Mouse (Mus musculus) small intestine, adult 2 months (tissue): ENCODE results near the gene Klhl31. TPM values are rescaled to one million over a fixed set of nuclear protein-coding genes. Genes with fewer than 3 reads are reported as not detected.

ENCODE experiments used
- H3K27ac ChIP-seq: fragments of 200-500 bp; 2 replicates; pipeline ENCODE4 v1.5.1; 2012; ENCODE audit warnings: low read depth, low read length, control low read depth, inconsistent platforms; ENCODE audit not compliant: insufficient read depth
- H3K27me3 ChIP-seq: fragments of 200-500 bp; 2 replicates; pipeline ENCODE4 v1.6.1; 2012; ENCODE audit warnings: mild to moderate bottlenecking, moderate library complexity, low read length, inconsistent platforms; ENCODE audit not compliant: control insufficient read depth, insufficient read depth
- H3K36me3 ChIP-seq: fragments of 200-500 bp; 2 replicates; pipeline ENCODE4 v1.6.1; 2012; ENCODE audit warnings: mild to moderate bottlenecking, low read length, control low read depth, inconsistent platforms; ENCODE audit not compliant: control insufficient read depth, insufficient read depth
- H3K4me1 ChIP-seq: fragments of 200-500 bp; 2 replicates; pipeline ENCODE4 v1.6.1; 2012; ENCODE audit warnings: low read length, inconsistent platforms, mixed read lengths; ENCODE audit not compliant: control insufficient read depth, insufficient read depth, insufficient read length
- H3K4me3 ChIP-seq: fragments of 200-500 bp; 2 replicates; pipeline ENCODE4 v1.5.1; 2012; ENCODE audit warnings: low read depth, mild to moderate bottlenecking, control low read depth, inconsistent platforms, low read length, moderate library complexity
- CTCF ChIP-seq: fragments of 200-500 bp; IDR thresholded peaks from 2 replicates; pipeline ENCODE4 v1.5.1; 2012; ENCODE audit warnings: low read depth, mild to moderate bottlenecking, control low read depth, inconsistent platforms, low read length, moderate library complexity, mixed read lengths; ENCODE audit not compliant: insufficient replicate concordance, insufficient read length; ENCODE audit errors: extremely low read depth
- POLR2A ChIP-seq: fragments of 200-500 bp; IDR thresholded peaks from 2 replicates; pipeline ENCODE4 v1.6.1; 2012; ENCODE audit warnings: low read depth, mild to moderate bottlenecking, control low read depth, inconsistent platforms, low read length, moderate library complexity
- WGBS: fragments of 180-500 bp; shearing (Covaris S2); methylation state at CpG from one replicate; pipeline ENCODE4 v1.1.7; 2018; 5-methylcytosine and 5-hydroxymethylcytosine counted together
- polyA plus RNA-seq: library from polyadenylated mRNA; depleted of rRNA; stranded (reverse); fragments of >200 nt; gene quantifications from 2 replicates; pipeline ENCODE4 v1.2.3, GENCODE M21; 2012

Klhl31 gene
- polyA plus RNA-seq, 1 experiment, result 0.04 TPM

DNA sequence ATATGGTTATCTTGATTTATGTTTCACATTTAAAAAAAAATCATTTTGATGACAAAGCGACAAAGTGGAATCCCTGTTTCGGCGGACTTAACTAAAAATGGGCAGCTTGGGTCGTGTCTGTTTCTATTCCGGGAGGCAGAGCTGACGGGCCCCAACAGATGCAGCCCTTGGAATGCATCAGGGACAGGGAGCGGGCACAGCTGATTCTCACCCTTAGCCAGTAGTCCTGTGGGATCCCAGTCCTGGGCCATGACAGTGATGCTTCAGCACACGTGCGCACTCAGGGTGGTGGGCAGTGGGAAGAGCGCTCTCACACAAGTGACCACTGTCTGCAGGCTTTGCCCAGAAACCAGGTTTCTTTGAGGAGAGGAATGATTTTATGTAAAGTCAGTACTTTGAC is 1.1 kb downstream of the Klhl31 start:
- Histone ChIP-seq H3K4me3 (no peak overlapping the region), H3K36me3 (no peaks in the 10 kb centered on the region), H3K27ac (no peak overlapping the region), H3K4me1 (0 out of 2 replicates have a peak, but pooled peaks cover under 1% of the 10 kb centered on the region), H3K27me3 (no peaks in the 10 kb centered on the region)
- WGBS, result 83% methylated on average over 10 of the region's 10 CpGs
- TF ChIP-seq POLR2A (no peak), CTCF (no peak)

DNA sequence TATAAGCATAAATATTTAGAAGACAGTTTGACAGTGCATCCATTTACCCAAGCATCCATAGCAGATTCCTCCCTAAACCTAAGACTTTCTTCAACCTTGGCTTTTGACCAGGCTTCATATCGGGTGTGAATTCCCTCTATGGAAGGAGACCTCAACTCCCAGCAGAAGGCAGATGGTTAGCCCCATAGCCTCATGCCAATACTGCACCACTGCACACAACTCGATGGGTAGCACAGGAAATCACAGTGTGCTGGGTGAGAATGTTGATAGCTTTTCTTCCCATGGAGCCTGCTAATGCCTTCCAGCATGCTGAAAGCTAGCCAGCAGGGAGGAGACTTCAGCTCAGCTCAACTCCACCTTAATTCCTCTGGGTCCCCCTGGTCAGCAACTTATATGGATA is 8.9 kb downstream of the Klhl31 start:
- H3K4me3 ChIP-seq, result no peak overlapping the region
- no peaks in the 10 kb centered on the region; the same call in 1 of the 2 replicates for H3K27me3 ChIP-seq
- no peak for TF ChIP-seq CTCF
- TF ChIP-seq POLR2A, result no peak
- H3K27ac ChIP-seq, result no peak overlapping the region
- no peaks in the 10 kb centered on the region for H3K4me1 ChIP-seq
- WGBS, result 72% methylated on average over 2 of the region's 2 CpGs
- H3K36me3 ChIP-seq, result no peaks in the 10 kb centered on the region

GRCm38 (mm10) chr9:77651847-77652246 is 15.5 kb downstream of the Klhl31 start:
- no peak overlapping the region for H3K27ac ChIP-seq
- H3K4me3 ChIP-seq, result no peak overlapping the region
- 45% methylated on average over 7 of the region's 7 CpGs for WGBS
- TF ChIP-seq POLR2A (no peak), CTCF (no peak)
- H3K36me3 ChIP-seq, result no peaks in the 10 kb centered on the region
- H3K4me1 ChIP-seq, result peaks cover 5% of the 10 kb centered on the region; the same call in 1 of the 2 replicates
- peaks cover 4% of the 10 kb centered on the region; the same call in 1 of the 2 replicates for H3K27me3 ChIP-seq

DNA sequence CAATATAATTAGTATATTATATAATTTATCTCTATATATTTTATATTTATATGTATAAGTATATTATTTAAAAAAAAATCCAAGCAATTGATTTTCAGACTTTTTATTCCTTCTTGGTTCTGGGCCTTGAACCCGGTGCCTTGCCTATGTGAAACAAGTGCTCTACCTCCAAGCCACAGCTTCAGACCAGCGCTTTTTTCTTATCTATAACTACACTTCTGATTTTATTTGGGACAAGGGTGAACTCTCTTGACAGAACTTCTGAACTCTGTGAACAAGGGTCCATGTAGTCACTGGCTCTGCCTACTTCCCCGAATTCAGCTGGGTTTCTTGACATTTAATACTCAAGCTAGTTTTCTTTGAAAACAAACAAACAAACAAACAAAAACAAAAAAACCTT is 17.6 kb downstream of the Klhl31 start:
- no peak for TF ChIP-seq POLR2A
- no peak for TF ChIP-seq CTCF
- no peak overlapping the region for H3K27ac ChIP-seq
- H3K27me3 ChIP-seq, result peaks cover 4% of the 10 kb centered on the region; the same call in 1 of the 2 replicates
- H3K4me1 ChIP-seq, result peaks cover 5% of the 10 kb centered on the region; the same call in 1 of the 2 replicates
- 66% methylated on average over 3 of the region's 3 CpGs for WGBS
- H3K36me3 ChIP-seq, result no peaks in the 10 kb centered on the region
- no peak overlapping the region for H3K4me3 ChIP-seq

DNA sequence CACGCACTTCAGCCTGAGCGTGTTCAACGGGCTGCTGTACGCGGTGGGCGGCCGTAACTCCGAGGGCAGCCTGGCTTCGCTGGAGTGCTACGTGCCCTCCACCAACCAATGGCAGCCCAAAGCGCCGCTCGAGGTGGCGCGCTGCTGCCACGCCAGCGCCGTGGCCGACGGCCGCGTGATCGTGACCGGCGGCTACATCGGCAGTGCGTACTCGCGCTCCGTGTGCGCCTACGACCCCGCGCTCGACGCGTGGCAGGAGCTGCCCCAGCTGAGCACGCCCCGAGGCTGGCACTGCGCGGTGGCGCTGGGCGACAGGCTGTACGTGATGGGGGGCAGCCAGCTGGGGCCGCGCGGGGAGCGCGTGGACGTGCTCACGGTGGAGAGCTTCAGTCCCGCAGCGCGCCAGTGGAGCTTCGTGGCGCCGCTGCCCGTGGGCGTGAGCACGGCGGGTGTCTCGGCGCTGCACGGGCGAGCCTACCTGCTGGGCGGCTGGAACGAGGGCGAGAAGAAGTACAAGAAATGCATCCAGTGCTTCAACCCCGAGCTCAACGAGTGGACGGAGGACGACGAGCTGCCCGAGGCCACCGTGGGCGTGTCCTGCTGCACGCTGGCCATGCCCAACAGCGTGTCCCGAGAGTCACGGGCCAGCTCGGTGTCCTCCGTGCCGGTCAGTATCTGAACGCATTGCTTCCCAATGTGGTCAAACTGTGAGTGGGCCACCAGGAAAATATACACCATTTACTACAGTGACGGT is 19.1 kb downstream of the Klhl31 start:
- Histone ChIP-seq H3K4me3 (peak overlapping the region; percentile 61), H3K27me3 (peaks cover 4% of the 10 kb centered on the region; the same call in 1 of the 2 replicates), H3K27ac (no peak overlapping the region), H3K36me3 (no peaks in the 10 kb centered on the region), H3K4me1 (peaks cover 5% of the 10 kb centered on the region; the same call in 1 of the 2 replicates)
- WGBS, result under 1% methylated on average over 85 of the region's 85 CpGs
- TF ChIP-seq CTCF (0 out of 2 replicates have a peak, but pooled peaks have one; percentile 16), POLR2A (no peak)

- TF ChIP-seq CTCF, result no peak
- no peak for TF ChIP-seq POLR2A
- Histone ChIP-seq H3K4me1 (peaks cover 5% of the 10 kb centered on the region; the same call in 1 of the 2 replicates), H3K36me3 (no peaks in the 10 kb centered on the region), H3K27ac (no peak overlapping the region), H3K4me3 (peak overlapping the region; percentile 61), H3K27me3 (peaks cover 4% of the 10 kb centered on the region; the same call in 1 of the 2 replicates)
- 1% methylated on average over 7 of the region's 7 CpGs for WGBS
Measured at GRCm38 (mm10) chr9:77655935-77656288, 19.6 kb downstream of the Klhl31 start.

DNA sequence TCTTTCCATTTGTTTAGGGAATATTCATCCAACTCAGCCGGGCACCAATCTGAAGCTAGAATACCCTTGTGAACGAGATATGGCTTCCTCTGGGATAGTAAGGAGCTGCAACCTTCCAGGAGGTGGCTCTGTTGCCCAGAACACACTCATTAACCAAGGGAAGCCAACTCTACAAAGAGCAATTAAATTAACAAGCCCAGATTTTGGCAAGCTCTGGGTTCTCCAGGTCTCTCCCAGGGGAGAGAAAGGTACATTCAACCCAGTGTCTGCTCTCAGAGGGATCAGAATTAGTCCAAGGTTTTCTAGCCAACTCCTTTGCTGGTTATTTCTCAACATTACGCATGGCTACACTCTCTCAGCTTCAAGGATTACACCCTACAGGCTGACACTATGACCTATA is 26.6 kb downstream of the Klhl31 start:
- no peaks in the 10 kb centered on the region for H3K27me3 ChIP-seq
- H3K4me3 ChIP-seq, result no peak overlapping the region
- H3K36me3 ChIP-seq, result no peaks in the 10 kb centered on the region
- H3K4me1 ChIP-seq, result no peaks in the 10 kb centered on the region
- TF ChIP-seq CTCF (no peak), POLR2A (no peak)
- 49% methylated on average over 3 of the region's 3 CpGs for WGBS
- H3K27ac ChIP-seq, result no peak overlapping the region
